Mouse (Mus musculus): ENCODE results near the gene Olfr382. TPM values are rescaled to one million over a fixed set of nuclear protein-coding genes. Genes with fewer than 3 reads are reported as not detected.
"Not testable (repeated sequence)": the region's sequence is repeated elsewhere in the genome, so short reads cannot be mapped to it uniquely, and the experiment has no call there.

The Olfr382 gene
- polyA plus RNA-seq (2012; ENCODE audit: insufficient read depth, insufficient read length, low replicate concordance, missing spikeins), result not detected in 2 replicates

DNA sequence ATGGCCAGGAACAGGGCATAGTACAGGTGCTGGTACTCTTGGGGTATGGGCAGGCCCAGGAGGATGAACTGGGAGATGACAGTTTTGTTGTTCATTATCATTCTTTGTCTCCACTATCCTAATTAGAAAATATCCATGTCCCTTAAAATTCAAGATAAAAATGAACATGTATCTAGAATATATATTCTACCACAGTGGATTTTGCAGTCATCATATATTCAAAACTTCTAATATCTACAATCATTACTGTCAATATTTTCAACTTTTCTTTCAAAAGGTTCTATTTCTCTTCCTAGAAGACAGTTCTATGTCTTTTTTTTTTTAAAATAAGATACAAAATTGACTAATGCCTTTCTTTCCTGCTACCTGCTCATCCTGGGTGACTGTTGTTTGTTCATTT, at the start of gene Olfr382:
Gene Olfr382 (minus strand): TSS at position 101 of the 400 bp plus-strand sequence.
- Histone ChIP-seq H3K27ac (ENCODE audit: insufficient read depth, low read depth, low read length) (no peak within 1 kb of the TSS), H3K4me3 (ENCODE audit: insufficient read depth, low read depth, low read length) (no peak within 1 kb of the TSS), H3K4me1 (ENCODE audit: control insufficient read depth, insufficient read depth, low read length) (no peaks in the 10 kb centered on the region)
- TF ChIP-seq POLR2A (IDR thresholded peaks at IDR 0.05; ENCODE audit: insufficient read depth, low read depth, low read length), result no peak
- no peak for TF ChIP-seq CTCF (IDR thresholded peaks at IDR 0.05; ENCODE audit: insufficient read depth, low read depth, low read length)

DNA sequence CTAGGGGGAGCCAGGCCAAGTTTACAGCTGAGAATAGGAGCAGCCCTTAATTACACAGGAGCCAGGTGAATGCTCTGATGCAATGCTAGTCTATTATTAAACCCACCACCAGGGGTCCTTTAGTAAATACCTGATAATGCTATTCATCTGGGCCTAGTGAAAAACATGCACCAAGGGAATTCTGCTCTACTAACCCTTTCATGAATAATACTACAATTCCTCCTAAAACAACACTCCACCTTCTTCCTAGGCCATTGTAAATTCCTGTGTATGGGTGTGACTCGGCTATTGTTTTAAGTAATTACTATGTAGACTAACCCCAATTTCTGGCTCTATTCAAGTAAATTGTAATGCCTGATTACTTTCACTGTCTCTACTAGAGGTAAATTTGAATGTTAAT, 12.0 kb upstream of the Olfr382 start:
- not testable (repeated sequence) for H3K27ac ChIP-seq (ENCODE audit: insufficient read depth, low read depth, low read length); H3K4me3 ChIP-seq (ENCODE audit: insufficient read depth, low read depth, low read length); H3K4me1 ChIP-seq (ENCODE audit: control insufficient read depth, insufficient read depth, low read length)
- WGBS, result 69% methylated on average over 1 of the region's 1 CpGs

- no peak within 1 kb of the TSS for H3K27ac ChIP-seq (ENCODE audit: insufficient read depth, low read depth, low read length)
- TF ChIP-seq CTCF (IDR thresholded peaks at IDR 0.05; ENCODE audit: insufficient read depth, low read depth, low read length) (no peak), POLR2A (IDR thresholded peaks at IDR 0.05; ENCODE audit: insufficient read depth, low read depth, low read length) (no peak)
- H3K4me3 ChIP-seq (ENCODE audit: insufficient read depth, low read depth, low read length), result no peak within 1 kb of the TSS
- H3K4me1 ChIP-seq (ENCODE audit: control insufficient read depth, insufficient read depth, low read length), result no peaks in the 10 kb centered on the region
These were observed 25.5 kb downstream of the Olfr382 start, which contains the start of gene Olfr381 for GRCm38 (mm10) chr11:73491503-73491902. TSS of gene Olfr381 (minus strand) at chr11:73491603.

Other genes with a start within 250 kb of the Olfr382 start
- gene Trpv3, start 249.8 kb downstream of the Olfr382 start, polyA plus RNA-seq (2012; ENCODE audit: insufficient read depth, insufficient read length, low replicate concordance, missing spikeins), result not detected in 2 replicates
- not detected in 2 replicates for gene Aspa, start 187.6 kb downstream of the Olfr382 start, polyA plus RNA-seq (2012; ENCODE audit: insufficient read depth, insufficient read length, low replicate concordance, missing spikeins)
- not detected in 2 replicates for gene Gm49340, start 187.5 kb downstream of the Olfr382 start, polyA plus RNA-seq (2012; ENCODE audit: insufficient read depth, insufficient read length, low replicate concordance, missing spikeins)
- gene Spata22, start 187.5 kb downstream of the Olfr382 start, polyA plus RNA-seq (2012; ENCODE audit: insufficient read depth, insufficient read length, low replicate concordance, missing spikeins), result not detected in 2 replicates
- not detected in 2 replicates for gene Olfr20, start 166.4 kb downstream of the Olfr382 start, polyA plus RNA-seq (2012; ENCODE audit: insufficient read depth, insufficient read length, low replicate concordance, missing spikeins)
- not detected in 2 replicates for gene Olfr376, start 146.0 kb downstream of the Olfr382 start, polyA plus RNA-seq (2012; ENCODE audit: insufficient read depth, insufficient read length, low replicate concordance, missing spikeins)
- gene Olfr1, start 117.6 kb downstream of the Olfr382 start, polyA plus RNA-seq (2012; ENCODE audit: insufficient read depth, insufficient read length, low replicate concordance, missing spikeins), result not detected in 2 replicates
- not detected in 2 replicates for gene Olfr378, start 88.7 kb downstream of the Olfr382 start, polyA plus RNA-seq (2012; ENCODE audit: insufficient read depth, insufficient read length, low replicate concordance, missing spikeins)
- gene Olfr380, start 59.7 kb downstream of the Olfr382 start, polyA plus RNA-seq (2012; ENCODE audit: insufficient read depth, insufficient read length, low replicate concordance, missing spikeins), result not detected in 2 replicates
- gene Olfr381, start 25.6 kb downstream of the Olfr382 start, polyA plus RNA-seq (2012; ENCODE audit: insufficient read depth, insufficient read length, low replicate concordance, missing spikeins), result not detected in 2 replicates
- not detected in 2 replicates for gene Olfr385, start 75.8 kb upstream of the Olfr382 start, polyA plus RNA-seq (2012; ENCODE audit: insufficient read depth, insufficient read length, low replicate concordance, missing spikeins)
- gene Olfr384, start 81.4 kb upstream of the Olfr382 start, polyA plus RNA-seq (2012; ENCODE audit: insufficient read depth, insufficient read length, low replicate concordance, missing spikeins), result not detected in 2 replicates
- gene Zfp735, start 171.6 kb upstream of the Olfr382 start, polyA plus RNA-seq (2012; ENCODE audit: insufficient read depth, insufficient read length, low replicate concordance, missing spikeins), result not detected in 2 replicates

All from olfactory bulb, adult 2 months (tissue).